Mouse (Mus musculus) heart, adult 9 months (tissue): ENCODE measurements around the gene Crtac1.

Experiments used
- DNase-seq, 2 experiments: peaks; one replicate each; pipeline ENCODE4 v3.0.0; 2022; ENCODE audit warnings: low spot score in 2 of 2

The Crtac1 gene

GRCm38 (mm10) chr19:42288361-42288760, 143.2 kb downstream of the Crtac1 start:
- DNase-seq = peak; percentile 17 to 32

GRCm38 (mm10) chr19:42284178-42284577, 147.4 kb downstream of the Crtac1 start:
- DNase-seq = no peak

- no peak for DNase-seq
These were observed 152.0 kb downstream of the Crtac1 start for GRCm38 (mm10) chr19:42279611-42280010.

- no peak for DNase-seq
These were observed 153.1 kb downstream of the Crtac1 start for GRCm38 (mm10) chr19:42278461-42278860.

- no peak for DNase-seq
These were observed 154.3 kb downstream of the Crtac1 start for GRCm38 (mm10) chr19:42277288-42277687.

- peak in 1 of 2 experiments; percentile 52 for DNase-seq
These were observed 159.3 kb downstream of the Crtac1 start for GRCm38 (mm10) chr19:42272003-42272963.

- no peak for DNase-seq
These were observed 160.4 kb downstream of the Crtac1 start for GRCm38 (mm10) chr19:42271182-42271581.

- no peak for DNase-seq
These were observed 161.5 kb downstream of the Crtac1 start for GRCm38 (mm10) chr19:42270119-42270518.

GRCm38 (mm10) chr19:42268337-42268736, 163.2 kb downstream of the Crtac1 start:
- no peak for DNase-seq

GRCm38 (mm10) chr19:42263524-42263923, 168.1 kb downstream of the Crtac1 start:
- DNase-seq = no peak

GRCm38 (mm10) chr19:42260486-42260885, 171.1 kb downstream of the Crtac1 start:
- no peak for DNase-seq

- DNase-seq = no peak
These were observed 173.0 kb downstream of the Crtac1 start for GRCm38 (mm10) chr19:42258596-42258995.

- DNase-seq = no peak
These were observed 173.6 kb downstream of the Crtac1 start for GRCm38 (mm10) chr19:42258031-42258430.

- DNase-seq = no peak
These were observed 174.3 kb downstream of the Crtac1 start for GRCm38 (mm10) chr19:42257241-42257635.

GRCm38 (mm10) chr19:42256611-42257240, 174.9 kb downstream of the Crtac1 start:
- no peak for DNase-seq

GRCm38 (mm10) chr19:42255784-42256610, 175.6 kb downstream of the Crtac1 start:
- peak; percentile 12 to 19 for DNase-seq

GRCm38 (mm10) chr19:42255438-42255783, 176.2 kb downstream of the Crtac1 start:
- DNase-seq = no peak

- DNase-seq = no peak
These were observed 181.3 kb downstream of the Crtac1 start for GRCm38 (mm10) chr19:42249976-42250914.

- no peak for DNase-seq
These were observed 184.1 kb downstream of the Crtac1 start, which contains the start of gene Golga7b for GRCm38 (mm10) chr19:42247519-42247918. Golga7b (plus strand) TSS chr19:42247574.

- DNase-seq = no peak
These were observed 185.0 kb downstream of the Crtac1 start for GRCm38 (mm10) chr19:42246626-42247025.

GRCm38 (mm10) chr19:42243401-42243800, 188.2 kb downstream of the Crtac1 start:
- DNase-seq = no peak
